Mouse (Mus musculus) megakaryocyte, embryonic 14.5 days (primary cell): ENCODE results near the gene Ntn4. TPM values are rescaled to one million over a fixed set of nuclear protein-coding genes. Genes with fewer than 3 reads are reported as not detected.
A peak's percentile ranks its signal among the peaks of the same experiment; 100 is the strongest.

Experiments
- H3K27me3 ChIP-seq: replicated peaks from 2 replicates; pipeline ENCODE3; 2012; ENCODE audit warnings: inconsistent platforms
- H3K36me3 ChIP-seq: replicated peaks from 2 replicates; pipeline ENCODE3; 2012; ENCODE audit warnings: low read length, inconsistent platforms, mixed read lengths
- H3K4me1 ChIP-seq: 2 replicates; pipeline ENCODE4 v1.6.1; 2012; ENCODE audit warnings: inconsistent platforms
- H3K4me3 ChIP-seq: replicated peaks from 2 replicates; pipeline ENCODE3; 2012; ENCODE audit warnings: moderate library complexity, mild to moderate bottlenecking, inconsistent platforms
- H3K9me3 ChIP-seq: 2 replicates; pipeline ENCODE4 v1.6.1; 2012; ENCODE audit warnings: inconsistent platforms
- FLI1 ChIP-seq: IDR thresholded peaks from 2 replicates; pipeline ENCODE4 v1.6.1; 2012; ENCODE audit warnings: low read length, inconsistent platforms, mixed read lengths
- GATA1 ChIP-seq: IDR thresholded peaks from 3 replicates; pipeline ENCODE4 v1.6.1; 2012; ENCODE audit warnings: mixed read lengths, low read length, inconsistent platforms, borderline replicate concordance
- polyA plus RNA-seq: library from polyadenylated mRNA; stranded (reverse); fragments of >175 nt; gene quantifications from 2 replicates; pipeline ENCODE4 v1.2.3, GENCODE M21; 2012; ENCODE audit warnings: low replicate concordance; ENCODE audit not compliant: insufficient read depth

Ntn4 gene
- polyA plus RNA-seq, 1 experiment: 0.22 TPM

DNA sequence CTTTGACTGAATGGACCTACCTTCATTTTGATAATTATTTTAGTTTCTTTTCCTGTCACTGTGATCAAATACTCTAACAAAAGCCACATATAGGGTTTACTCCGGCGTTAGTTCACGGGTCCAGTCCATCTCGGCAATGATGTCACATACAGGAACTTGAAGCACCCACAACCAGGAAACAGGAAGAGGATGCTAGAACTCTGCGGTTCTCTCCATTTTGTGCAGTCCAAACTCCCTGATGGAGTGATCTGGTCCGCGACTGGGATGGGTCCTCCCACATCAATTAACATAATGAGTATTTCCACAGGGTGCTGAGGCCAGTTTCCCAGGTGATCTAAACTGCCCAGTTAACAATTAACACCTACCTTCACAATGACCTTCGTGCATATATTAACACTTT, 69.1 kb downstream of the Ntn4 start:
- H3K4me1 ChIP-seq: peaks cover 3% of the 10 kb centered on the region
- no peak for TF ChIP-seq FLI1
- TF ChIP-seq GATA1: no peak
- no peak overlapping the region for H3K4me3 ChIP-seq
- H3K9me3 ChIP-seq: peaks cover 20% of the 10 kb centered on the region
- H3K36me3 ChIP-seq: peaks cover 13% of the 10 kb centered on the region
- peaks cover 5% of the 10 kb centered on the region for H3K27me3 ChIP-seq

GRCm38 (mm10) chr10:93721625-93722337, 81.3 kb downstream of the Ntn4 start:
- Histone ChIP-seq H3K9me3 (no peaks in the 10 kb centered on the region), H3K4me3 (no peak overlapping the region), H3K36me3 (no peaks in the 10 kb centered on the region), H3K4me1 (peaks cover 10% of the 10 kb centered on the region), H3K27me3 (peaks cover 2% of the 10 kb centered on the region)
- TF ChIP-seq FLI1: no peak
- TF ChIP-seq GATA1: no peak

DNA sequence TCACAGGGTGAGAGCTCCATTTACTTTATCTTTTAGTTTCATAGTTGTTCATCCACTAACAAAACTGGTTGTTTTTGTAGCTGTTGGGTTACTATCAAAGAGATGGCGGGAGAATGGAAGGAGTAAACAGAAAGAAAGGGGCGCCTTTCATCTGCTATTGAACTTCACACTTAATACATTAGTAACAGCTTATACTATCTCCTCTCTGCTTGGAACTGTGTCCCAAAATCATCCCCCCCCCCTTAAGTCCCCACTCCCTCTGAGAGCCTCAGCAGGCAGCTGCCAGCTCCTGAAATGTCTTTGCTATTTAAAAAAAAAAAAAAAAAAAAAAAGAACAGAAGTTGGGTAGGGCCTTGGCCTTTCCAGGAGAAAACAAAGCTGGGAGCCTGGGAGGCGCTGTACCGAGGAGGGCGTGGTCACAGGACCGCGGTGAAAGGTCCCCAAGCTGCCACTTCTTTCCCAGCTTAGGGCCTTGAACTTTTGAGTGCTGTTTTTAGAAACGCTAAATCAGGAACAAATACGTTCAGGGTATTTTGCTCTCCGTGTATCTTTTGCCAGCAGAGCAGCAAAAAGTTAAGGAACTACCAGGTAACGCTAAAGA, 83.6 kb downstream of the Ntn4 start:
- Histone ChIP-seq H3K27me3 (no peaks in the 10 kb centered on the region), H3K9me3 (no peaks in the 10 kb centered on the region), H3K4me1 (peaks cover 10% of the 10 kb centered on the region), H3K4me3 (no peak overlapping the region), H3K36me3 (no peaks in the 10 kb centered on the region)
- TF ChIP-seq GATA1 (no peak), FLI1 (no peak)

GRCm38 (mm10) chr10:93728131-93728530, 87.7 kb downstream of the Ntn4 start:
- H3K9me3 ChIP-seq: no peaks in the 10 kb centered on the region
- no peaks in the 10 kb centered on the region for H3K27me3 ChIP-seq
- TF ChIP-seq GATA1 (no peak), FLI1 (no peak)
- peaks cover 10% of the 10 kb centered on the region; the same call in 1 of the 2 replicates for H3K4me1 ChIP-seq
- no peaks in the 10 kb centered on the region for H3K36me3 ChIP-seq
- no peak overlapping the region for H3K4me3 ChIP-seq

DNA sequence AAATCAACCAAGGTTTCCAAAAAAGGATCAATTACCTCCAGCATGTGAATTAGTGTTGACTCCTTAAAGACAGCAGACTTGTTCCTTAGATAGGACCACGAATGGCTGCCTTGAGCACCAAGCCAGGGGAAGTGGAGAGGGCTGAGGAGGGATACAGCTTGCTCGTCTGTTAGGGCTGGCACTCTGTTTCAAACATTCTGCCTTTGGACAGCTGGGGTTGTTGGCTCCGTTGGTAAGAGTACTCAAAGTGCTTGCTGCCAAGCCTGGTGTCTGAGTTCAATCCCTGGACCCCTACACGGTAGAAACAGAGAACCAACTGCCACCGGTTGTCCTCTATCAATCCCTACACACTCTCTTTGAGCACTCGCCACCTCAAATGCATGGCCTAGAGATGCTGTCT, 90.0 kb downstream of the Ntn4 start:
- no peak for TF ChIP-seq GATA1
- no peak for TF ChIP-seq FLI1
- Histone ChIP-seq H3K27me3 (no peaks in the 10 kb centered on the region), H3K36me3 (peaks cover 2% of the 10 kb centered on the region), H3K4me3 (peak overlapping the region; percentile 11), H3K9me3 (peaks cover 6% of the 10 kb centered on the region; the same call in 1 of the 2 replicates), H3K4me1 (peaks cover 10% of the 10 kb centered on the region; the same call in 1 of the 2 replicates)

DNA sequence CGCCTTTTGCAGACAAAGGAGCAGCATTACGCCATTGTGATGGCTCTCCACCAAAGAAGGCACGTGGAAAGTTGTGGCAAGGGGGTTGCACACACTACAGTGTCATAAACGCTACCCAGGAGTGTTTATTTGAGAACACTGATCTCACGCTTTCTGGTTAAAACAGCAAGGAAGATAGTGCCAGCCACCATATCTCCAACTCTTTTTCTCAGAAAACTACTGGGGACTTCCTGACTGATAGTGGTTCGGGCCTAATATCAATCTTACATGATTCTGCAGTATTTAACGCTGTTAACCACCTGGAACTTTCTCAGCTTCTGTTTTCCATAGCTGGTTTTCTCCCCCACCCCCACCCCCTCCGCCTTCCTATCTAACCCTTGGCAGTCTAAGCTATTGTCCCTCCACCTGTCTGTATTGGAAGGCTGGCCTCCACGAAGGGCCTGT, 90.8 kb downstream of the Ntn4 start:
- peaks cover 2% of the 10 kb centered on the region for H3K36me3 ChIP-seq
- H3K27me3 ChIP-seq: no peaks in the 10 kb centered on the region
- H3K4me3 ChIP-seq: no peak overlapping the region
- TF ChIP-seq GATA1 (no peak), FLI1 (no peak)
- H3K4me1 ChIP-seq: peaks cover 10% of the 10 kb centered on the region; the same call in 1 of the 2 replicates
- H3K9me3 ChIP-seq: peaks cover 6% of the 10 kb centered on the region; the same call in 1 of the 2 replicates

DNA sequence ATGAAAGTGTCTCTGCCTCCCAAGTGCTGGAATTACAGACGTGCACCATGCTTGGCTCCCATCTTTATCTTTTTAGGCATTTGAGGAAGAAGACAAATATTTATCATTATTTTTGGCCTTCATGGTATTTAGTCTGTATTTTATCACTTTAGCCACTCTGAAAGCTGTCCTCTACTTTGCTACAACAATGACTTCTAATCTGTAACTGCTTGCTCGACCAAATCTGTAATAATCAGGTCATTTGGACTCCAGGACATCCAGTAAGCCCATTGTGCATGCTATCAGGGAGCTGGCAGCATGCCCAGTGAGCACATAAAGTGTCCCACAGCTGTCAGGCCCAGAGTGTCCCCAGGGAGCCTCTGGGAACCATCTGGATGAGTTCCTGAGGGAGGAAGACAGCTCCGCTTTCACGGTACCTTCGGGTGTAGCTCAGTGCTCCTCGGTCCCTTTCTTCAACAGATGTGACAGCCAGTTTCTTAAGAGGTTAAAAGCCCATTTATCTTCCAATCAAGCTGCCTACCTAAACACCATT, 95.7 kb downstream of the Ntn4 start:
- Histone ChIP-seq H3K9me3 (peaks cover 6% of the 10 kb centered on the region; the same call in 1 of the 2 replicates), H3K36me3 (peaks cover 2% of the 10 kb centered on the region), H3K27me3 (peaks cover 5% of the 10 kb centered on the region), H3K4me1 (peaks cover 3% of the 10 kb centered on the region; the same call in 1 of the 2 replicates), H3K4me3 (no peak overlapping the region)
- TF ChIP-seq GATA1 (no peak), FLI1 (no peak)

GRCm38 (mm10) chr10:93737080-93737479, 96.6 kb downstream of the Ntn4 start:
- H3K4me1 ChIP-seq: no peaks in the 10 kb centered on the region
- H3K4me3 ChIP-seq: no peak overlapping the region
- H3K36me3 ChIP-seq: peaks cover 2% of the 10 kb centered on the region
- TF ChIP-seq GATA1 (no peak), FLI1 (no peak)
- H3K9me3 ChIP-seq: peaks cover 6% of the 10 kb centered on the region; the same call in 1 of the 2 replicates
- H3K27me3 ChIP-seq: peaks cover 5% of the 10 kb centered on the region

- Histone ChIP-seq H3K9me3 (no peaks in the 10 kb centered on the region), H3K4me1 (no peaks in the 10 kb centered on the region), H3K27me3 (peaks cover 5% of the 10 kb centered on the region), H3K36me3 (no peaks in the 10 kb centered on the region), H3K4me3 (no peak overlapping the region)
- TF ChIP-seq GATA1 (no peak), FLI1 (no peak)
These were observed 101.1 kb downstream of the Ntn4 start for GRCm38 (mm10) chr10:93741446-93742096.
